Mouse (Mus musculus): ENCODE measurements around the gene Krt20.

DNA sequence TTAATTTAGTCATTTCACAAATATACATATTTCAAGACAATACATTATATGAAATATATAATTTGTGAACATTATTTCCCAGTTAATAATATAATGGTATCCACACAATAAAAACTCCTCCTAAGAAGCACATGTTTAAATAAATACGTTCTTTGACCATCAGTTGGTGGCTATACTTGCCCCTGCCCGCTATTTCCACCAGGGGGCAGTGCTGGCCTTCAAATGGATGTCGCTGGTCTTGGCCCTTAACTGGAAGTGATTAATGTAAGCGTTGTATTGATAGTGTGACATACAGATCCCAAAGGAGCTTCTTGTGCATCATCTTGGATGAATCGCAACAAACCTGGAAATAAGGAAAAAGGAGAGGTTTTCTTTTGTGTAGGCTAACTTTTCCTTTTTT lies 58.4 kb downstream of the Krt20 start:
- TF ChIP-seq CTCF (IDR thresholded peaks at IDR 0.05; ENCODE audit: insufficient read depth, low read length) = peak; percentile 91
- no peak for TF ChIP-seq POLR2A (IDR thresholded peaks at IDR 0.05; ENCODE audit: borderline replicate concordance, extremely low read depth, low read depth, low read length)
